Mouse (Mus musculus): ENCODE results near the gene Fam214b. TPM values are rescaled to one million over a fixed set of nuclear protein-coding genes. Genes with fewer than 3 reads are reported as not detected.

The Fam214b gene
- total and polyA plus RNA-seq, 2 experiments from 2014 or later, result 13.4 to 15.9 TPM

- no peak for ATAC-seq (ENCODE audit: insufficient read depth, low read depth)
These were observed 16.9 kb downstream of the Fam214b start for GRCm38 (mm10) chr4:43029121-43029520.

DNA sequence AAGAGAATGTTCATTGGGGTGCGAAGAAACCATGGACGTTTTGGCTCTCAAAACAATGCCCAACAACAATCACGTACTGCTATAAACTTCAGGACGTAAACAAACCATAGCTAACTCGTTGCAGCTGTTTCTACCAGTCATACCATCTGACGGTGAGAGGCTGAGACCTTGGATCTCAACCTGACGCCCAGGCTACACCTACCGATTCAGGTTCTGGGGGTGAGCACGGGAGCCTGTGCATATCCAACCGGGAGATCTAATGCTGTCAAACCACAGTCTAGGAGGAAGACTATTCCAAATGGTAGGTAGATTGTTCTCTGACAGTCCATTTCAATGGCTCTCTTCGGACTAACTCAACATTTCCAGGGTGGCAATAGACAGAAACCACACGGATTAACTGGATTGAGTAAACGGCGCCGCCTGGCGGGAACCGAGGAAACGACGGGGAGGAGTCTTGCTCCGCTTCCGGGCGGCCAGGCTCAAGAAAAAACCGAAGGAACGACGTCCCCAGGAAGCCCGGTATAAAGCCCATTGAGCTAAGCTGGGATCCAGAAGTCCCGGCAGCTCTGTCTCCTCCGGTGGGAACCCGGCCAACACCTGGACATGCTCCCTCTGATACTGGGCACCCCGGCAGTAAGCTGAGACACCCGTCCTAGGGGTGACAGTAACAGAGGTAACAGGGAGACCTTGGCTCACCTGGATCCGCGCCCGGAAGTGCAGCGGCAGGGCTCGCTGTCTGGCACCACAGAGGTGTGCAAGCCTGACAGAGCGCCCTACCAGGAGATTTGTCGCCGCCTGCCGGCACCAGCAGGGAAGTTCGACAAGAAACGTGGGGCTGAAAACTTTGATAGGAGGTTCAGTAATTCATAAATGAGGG is 20.7 kb downstream of the Fam214b start, which contains the start of gene Pigo:
TSS of gene Pigo (minus strand) at position 736 of the 877 bp plus-strand sequence.
- no peaks in the 10 kb centered on the region; the same call in 1 of the 2 replicates for H3K4me1 ChIP-seq (ENCODE audit: control insufficient read depth, insufficient read depth)
- peak within 1 kb of the TSS; percentile 60 for H3K9ac ChIP-seq (replicated peaks; ENCODE audit: low read depth, low read length)
- DNase-seq (ENCODE audit: low spot score) (peak; percentile 96), ATAC-seq (ENCODE audit: insufficient read depth, low read depth) (peak; percentile 91)
- WGBS, result 5% methylated on average over 42 of the region's 42 CpGs
- TF ChIP-seq CTCF (IDR thresholded peaks at IDR 0.05; ENCODE audit: low read depth) (peak; percentile 88), EP300 (IDR thresholded peaks at IDR 0.05; ENCODE audit: low read depth) (peak; percentile 65; the same call in 1 of the 2 replicates)
- H3K4me2 ChIP-seq (ENCODE audit: low read depth, low read length), result peak within 1 kb of the TSS; percentile 64
- H3K4me3 ChIP-seq (ENCODE audit: low read depth, low read length), result peak within 1 kb of the TSS; percentile 65
- no peaks in the 10 kb centered on the region for H3K27me3 ChIP-seq (ENCODE audit: control insufficient read depth, insufficient read depth, low read length)
- H3K9me3 ChIP-seq (replicated peaks; ENCODE audit: control insufficient read depth, low read length), result no peaks in the 10 kb centered on the region
- H3K36me3 ChIP-seq (replicated peaks; ENCODE audit: control insufficient read depth, insufficient read depth, low read length), result peaks cover 59% of the 10 kb centered on the region
- peak within 1 kb of the TSS; percentile 88 for H3K27ac ChIP-seq (ENCODE audit: low read depth)

More at GRCm38 (mm10) chr4:43029121-43029520, 16.9 kb downstream of the Fam214b start:
- 91% methylated on average over 7 of the region's 7 CpGs for WGBS
- H3K36me3 ChIP-seq (replicated peaks; ENCODE audit: control insufficient read depth, insufficient read depth, low read length), result peaks cover 37% of the 10 kb centered on the region
- no peak overlapping the region for H3K9ac ChIP-seq (replicated peaks; ENCODE audit: low read depth, low read length)
- H3K27me3 ChIP-seq (ENCODE audit: control insufficient read depth, insufficient read depth, low read length), result no peaks in the 10 kb centered on the region
- DNase-seq (ENCODE audit: low spot score), result no peak
- H3K4me3 ChIP-seq (ENCODE audit: low read depth, low read length), result no peak overlapping the region
- no peak overlapping the region for H3K27ac ChIP-seq (ENCODE audit: low read depth)
- H3K4me1 ChIP-seq (ENCODE audit: control insufficient read depth, insufficient read depth), result peaks cover 4% of the 10 kb centered on the region; the same call in 1 of the 2 replicates
- H3K4me2 ChIP-seq (ENCODE audit: low read depth, low read length), result no peak overlapping the region
- TF ChIP-seq EP300 (IDR thresholded peaks at IDR 0.05; ENCODE audit: low read depth) (no peak), CTCF (IDR thresholded peaks at IDR 0.05; ENCODE audit: low read depth) (no peak)
- no peaks in the 10 kb centered on the region for H3K9me3 ChIP-seq (replicated peaks; ENCODE audit: control insufficient read depth, low read length)

GRCm38 (mm10) chr4:43024673-43025072 is 21.3 kb downstream of the Fam214b start:
- peak overlapping the region; percentile 64 for H3K4me2 ChIP-seq (ENCODE audit: low read depth, low read length)
- DNase-seq (ENCODE audit: low spot score), result no peak
- 0 out of 2 replicates have a peak overlapping the region, but pooled peaks have one; percentile 88 for H3K27ac ChIP-seq (ENCODE audit: low read depth)
- H3K4me1 ChIP-seq (ENCODE audit: control insufficient read depth, insufficient read depth), result no peaks in the 10 kb centered on the region
- TF ChIP-seq CTCF (IDR thresholded peaks at IDR 0.05; ENCODE audit: low read depth), result no peak
- no peak for TF ChIP-seq EP300 (IDR thresholded peaks at IDR 0.05; ENCODE audit: low read depth)
- H3K27me3 ChIP-seq (ENCODE audit: control insufficient read depth, insufficient read depth, low read length), result no peaks in the 10 kb centered on the region
- H3K4me3 ChIP-seq (ENCODE audit: low read depth, low read length), result peak overlapping the region; percentile 65
- WGBS, result 69% methylated on average over 14 of the region's 14 CpGs
- no peak for ATAC-seq (ENCODE audit: insufficient read depth, low read depth)
- H3K9ac ChIP-seq (replicated peaks; ENCODE audit: low read depth, low read length), result peak overlapping the region; percentile 60
- H3K36me3 ChIP-seq (replicated peaks; ENCODE audit: control insufficient read depth, insufficient read depth, low read length), result peaks cover 64% of the 10 kb centered on the region
- H3K9me3 ChIP-seq (replicated peaks; ENCODE audit: control insufficient read depth, low read length), result no peaks in the 10 kb centered on the region

DNA sequence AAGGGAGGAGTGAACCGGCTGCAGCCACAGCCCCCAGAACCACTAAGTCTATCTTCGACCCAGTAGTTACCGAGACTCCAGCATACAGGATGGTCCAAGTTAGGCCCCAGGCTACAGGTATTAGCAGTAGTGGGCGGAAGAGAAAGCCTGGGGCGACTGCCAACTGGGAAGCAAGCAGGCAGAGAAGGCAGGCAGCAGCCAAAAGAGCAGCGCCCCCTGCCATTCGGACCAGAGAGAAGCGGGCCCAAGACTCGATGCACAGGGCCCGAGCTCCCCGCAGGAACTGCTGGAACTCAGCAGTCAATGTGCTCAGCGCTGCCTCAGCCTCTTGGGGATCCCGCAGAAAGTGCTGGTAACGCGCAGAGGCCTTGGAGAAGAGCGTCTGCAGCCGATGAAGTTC is 24.7 kb downstream of the Fam214b start:
- Histone ChIP-seq H3K4me3 (ENCODE audit: low read depth, low read length) (no peak overlapping the region), H3K9ac (replicated peaks; ENCODE audit: low read depth, low read length) (no peak overlapping the region), H3K36me3 (replicated peaks; ENCODE audit: control insufficient read depth, insufficient read depth, low read length) (peaks cover 59% of the 10 kb centered on the region), H3K4me2 (ENCODE audit: low read depth, low read length) (no peak overlapping the region), H3K9me3 (replicated peaks; ENCODE audit: control insufficient read depth, low read length) (no peaks in the 10 kb centered on the region), H3K27ac (ENCODE audit: low read depth) (no peak overlapping the region), H3K27me3 (ENCODE audit: control insufficient read depth, insufficient read depth, low read length) (no peaks in the 10 kb centered on the region), H3K4me1 (ENCODE audit: control insufficient read depth, insufficient read depth) (no peaks in the 10 kb centered on the region)
- no peak for TF ChIP-seq EP300 (IDR thresholded peaks at IDR 0.05; ENCODE audit: low read depth)
- TF ChIP-seq CTCF (IDR thresholded peaks at IDR 0.05; ENCODE audit: low read depth), result no peak
- 77% methylated on average over 17 of the region's 17 CpGs for WGBS
- ATAC-seq (ENCODE audit: insufficient read depth, low read depth), result no peak
- no peak for DNase-seq (ENCODE audit: low spot score)

GRCm38 (mm10) chr4:43020876-43021275 is 25.1 kb downstream of the Fam214b start:
- Histone ChIP-seq H3K4me3 (ENCODE audit: low read depth, low read length) (no peak overlapping the region), H3K9me3 (replicated peaks; ENCODE audit: control insufficient read depth, low read length) (no peaks in the 10 kb centered on the region), H3K9ac (replicated peaks; ENCODE audit: low read depth, low read length) (no peak overlapping the region), H3K27ac (ENCODE audit: low read depth) (no peak overlapping the region), H3K27me3 (ENCODE audit: control insufficient read depth, insufficient read depth, low read length) (no peaks in the 10 kb centered on the region), H3K36me3 (replicated peaks; ENCODE audit: control insufficient read depth, insufficient read depth, low read length) (peaks cover 59% of the 10 kb centered on the region), H3K4me1 (ENCODE audit: control insufficient read depth, insufficient read depth) (no peaks in the 10 kb centered on the region), H3K4me2 (ENCODE audit: low read depth, low read length) (no peak overlapping the region)
- DNase-seq (ENCODE audit: low spot score), result no peak
- no peak for ATAC-seq (ENCODE audit: insufficient read depth, low read depth)
- TF ChIP-seq CTCF (IDR thresholded peaks at IDR 0.05; ENCODE audit: low read depth) (no peak), EP300 (IDR thresholded peaks at IDR 0.05; ENCODE audit: low read depth) (no peak)
- WGBS, result 88% methylated on average over 16 of the region's 16 CpGs
